Mouse (Mus musculus) layer of hippocampus, adult 18-20 months (tissue): ENCODE measurements around the gene Lsm10. TPM values are rescaled to one million over a fixed set of nuclear protein-coding genes. Genes with fewer than 3 reads are reported as not detected.
A peak's percentile ranks its signal among the peaks of the same experiment; 100 is the strongest.
"Not testable (repeated sequence)": the region's sequence is repeated elsewhere in the genome, so short reads cannot be mapped to it uniquely, and the experiment has no call there.

Experiments used
- DNase-seq, 2 experiments: peaks; one replicate each; pipeline ENCODE4 v3.0.0; 2022; ENCODE audit warnings: low spot score in 2 of 2
- total RNA-seq, 2 experiments: library from RNA; stranded (reverse); gene quantifications; 2 replicates each; pipeline ENCODE4 v1.2.3; 2021

Gene Lsm10
- total RNA-seq, 2 experiments from 2014 or later: 12.7 to 15.6 TPM

DNA sequence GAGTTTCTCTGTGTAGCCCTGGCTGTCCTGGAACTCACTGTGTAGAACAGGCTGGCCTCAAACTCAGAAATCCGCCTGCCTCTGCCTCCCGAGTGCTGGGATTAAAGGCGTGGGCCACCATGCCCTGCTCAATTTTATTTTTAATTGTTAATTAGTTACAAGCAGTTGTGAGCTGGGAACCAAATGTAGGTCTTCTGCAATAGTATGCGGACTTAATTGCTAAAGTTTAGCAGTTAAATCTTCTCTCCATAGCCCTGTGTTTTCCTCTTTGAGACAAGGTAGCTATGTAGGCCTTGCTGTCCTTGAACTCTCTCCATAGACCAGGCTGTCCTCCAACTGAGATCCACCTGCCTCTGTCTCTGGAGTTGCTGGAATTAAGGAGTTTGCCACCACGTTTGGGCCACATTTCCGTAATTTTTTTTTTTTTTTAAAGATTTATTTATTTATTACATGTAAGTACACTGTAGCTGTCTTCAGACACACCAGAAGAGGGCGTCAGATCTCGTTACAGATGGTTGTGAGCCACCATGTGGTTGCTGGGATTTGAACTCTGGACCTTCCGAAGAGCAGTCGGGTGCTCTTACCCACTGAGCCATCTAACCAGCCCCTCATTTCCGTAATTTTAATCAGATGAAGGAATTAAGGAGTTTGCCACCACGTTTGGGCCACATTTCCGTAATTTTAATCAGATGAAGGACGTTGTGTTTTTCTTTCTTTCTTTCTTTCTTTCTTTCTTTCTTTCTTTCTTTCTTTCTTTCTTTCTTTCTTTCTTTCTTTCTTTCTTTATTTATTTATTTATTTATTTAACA, 597 bp upstream of the Lsm10 start:
- DNase-seq: not testable (repeated sequence)

DNA sequence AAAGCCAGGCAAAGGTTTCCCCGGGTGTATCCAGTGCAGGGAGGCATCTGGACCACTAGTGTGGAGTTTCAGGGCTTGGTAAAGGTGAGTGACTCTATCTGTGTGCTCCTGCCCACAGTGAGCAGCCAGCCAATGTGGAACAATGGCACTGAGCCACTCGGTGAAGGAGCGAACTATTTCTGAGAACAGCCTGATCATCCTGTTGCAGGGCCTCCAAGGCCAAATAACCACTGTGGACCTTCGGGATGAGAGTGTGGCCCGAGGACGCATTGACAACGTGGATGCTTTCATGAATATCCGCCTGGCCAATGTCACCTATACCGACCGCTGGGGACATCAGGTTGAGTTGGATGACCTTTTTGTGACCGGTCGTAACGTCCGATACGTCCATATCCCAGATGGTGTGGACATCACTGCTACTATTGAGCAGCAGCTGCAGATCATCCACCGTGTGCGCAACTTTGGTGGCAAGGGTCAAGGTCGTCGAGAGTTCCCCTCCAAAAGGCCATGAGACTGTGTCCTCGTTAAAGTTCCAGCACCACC, 1.4 kb downstream of the Lsm10 start:
- no peak for DNase-seq

DNA sequence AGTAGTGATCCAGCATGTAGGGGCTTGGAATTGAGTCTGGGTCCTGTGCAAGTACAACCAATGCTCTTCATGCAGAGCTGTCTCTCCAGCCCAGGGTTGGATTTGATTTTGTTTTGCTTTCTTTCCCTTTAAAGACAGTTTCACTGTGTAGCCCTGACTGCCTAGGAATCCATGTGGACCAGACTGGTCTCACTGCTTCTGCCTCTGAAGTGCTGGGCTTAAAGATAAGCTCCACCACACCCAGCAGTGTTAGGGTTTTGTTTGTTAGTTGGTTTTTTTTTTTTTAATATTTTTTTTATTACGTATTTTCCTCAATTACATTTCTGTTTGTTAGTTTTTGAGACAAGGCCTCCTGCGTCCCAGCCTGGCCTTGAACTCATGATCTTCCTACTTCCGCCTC, 2.9 kb downstream of the Lsm10 start:
- no peak for DNase-seq

- no peak for DNase-seq
Measured at GRCm38 (mm10) chr4:126100764-126101163, 4.3 kb downstream of the Lsm10 start.

DNA sequence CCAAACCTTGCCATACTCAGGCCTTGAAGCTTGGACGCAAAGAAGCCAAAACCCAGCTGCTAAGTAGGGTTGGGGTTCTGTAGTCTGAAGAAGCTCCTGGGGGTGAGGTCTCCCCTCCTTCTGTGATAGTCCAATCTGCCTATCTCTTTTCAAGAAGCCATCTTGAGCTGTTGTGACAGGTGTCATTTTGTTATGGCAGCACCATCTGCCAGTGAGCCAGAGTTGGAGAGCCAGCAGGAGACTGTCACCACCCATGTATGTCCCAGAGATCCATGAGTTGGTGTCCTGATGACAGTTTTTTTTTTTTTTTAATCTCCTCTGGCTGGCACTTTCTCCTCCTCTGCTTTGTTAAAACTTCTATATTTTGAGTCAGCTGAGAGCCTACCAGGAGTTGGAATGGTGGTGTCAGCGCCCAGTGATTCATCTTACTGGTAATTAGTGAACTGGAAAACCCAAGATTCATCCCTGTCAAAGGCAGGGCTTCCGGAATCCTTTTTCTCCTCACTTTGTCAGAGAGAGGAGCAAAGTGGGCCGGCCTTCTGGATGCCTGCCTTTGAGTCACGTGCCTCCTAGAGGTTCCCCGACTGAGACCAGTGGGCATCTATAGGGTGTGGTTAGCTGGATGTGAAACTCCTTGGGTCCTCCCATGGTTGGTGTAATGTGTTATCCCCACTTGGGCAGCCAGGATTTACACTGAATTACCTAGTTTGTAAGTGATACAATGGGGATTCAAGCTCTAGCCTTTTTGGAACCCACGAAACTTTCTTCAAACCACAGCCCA, 5.8 kb downstream of the Lsm10 start:
- DNase-seq: peak in 1 of 2 experiments; percentile 61

DNA sequence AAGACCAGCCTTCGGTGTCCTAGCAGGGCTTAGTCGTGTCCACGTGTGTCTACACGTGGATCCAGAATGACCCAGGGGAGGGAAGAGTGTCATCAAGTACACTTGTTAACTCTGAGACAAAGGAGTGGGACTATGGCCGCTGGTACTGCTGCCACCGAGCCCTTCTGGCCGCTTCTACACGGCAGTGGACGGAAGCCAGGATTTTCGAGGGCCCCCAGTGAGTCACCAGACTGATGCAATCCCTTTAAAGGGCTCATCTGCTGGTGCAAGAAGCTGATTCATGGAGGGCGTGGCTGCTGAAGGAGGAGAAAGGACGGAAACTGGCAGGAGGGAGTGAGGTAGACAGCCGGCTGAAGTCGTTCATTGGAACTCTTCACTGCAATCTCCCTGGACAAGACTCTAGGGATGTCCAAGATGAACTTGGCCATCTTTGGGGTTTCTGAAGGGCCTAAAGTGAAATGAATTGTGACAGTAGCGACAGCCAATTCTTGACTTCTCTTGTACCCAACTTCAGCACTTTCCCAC, 6.7 kb downstream of the Lsm10 start:
- peak; percentile 72 to 74 for DNase-seq

GRCm38 (mm10) chr4:126103590-126104068, 7.2 kb downstream of the Lsm10 start, which contains the start of gene Stk40:
Gene Stk40 (plus strand): TSS chr4:126103957.
- peak; percentile 95 to 97 for DNase-seq

DNA sequence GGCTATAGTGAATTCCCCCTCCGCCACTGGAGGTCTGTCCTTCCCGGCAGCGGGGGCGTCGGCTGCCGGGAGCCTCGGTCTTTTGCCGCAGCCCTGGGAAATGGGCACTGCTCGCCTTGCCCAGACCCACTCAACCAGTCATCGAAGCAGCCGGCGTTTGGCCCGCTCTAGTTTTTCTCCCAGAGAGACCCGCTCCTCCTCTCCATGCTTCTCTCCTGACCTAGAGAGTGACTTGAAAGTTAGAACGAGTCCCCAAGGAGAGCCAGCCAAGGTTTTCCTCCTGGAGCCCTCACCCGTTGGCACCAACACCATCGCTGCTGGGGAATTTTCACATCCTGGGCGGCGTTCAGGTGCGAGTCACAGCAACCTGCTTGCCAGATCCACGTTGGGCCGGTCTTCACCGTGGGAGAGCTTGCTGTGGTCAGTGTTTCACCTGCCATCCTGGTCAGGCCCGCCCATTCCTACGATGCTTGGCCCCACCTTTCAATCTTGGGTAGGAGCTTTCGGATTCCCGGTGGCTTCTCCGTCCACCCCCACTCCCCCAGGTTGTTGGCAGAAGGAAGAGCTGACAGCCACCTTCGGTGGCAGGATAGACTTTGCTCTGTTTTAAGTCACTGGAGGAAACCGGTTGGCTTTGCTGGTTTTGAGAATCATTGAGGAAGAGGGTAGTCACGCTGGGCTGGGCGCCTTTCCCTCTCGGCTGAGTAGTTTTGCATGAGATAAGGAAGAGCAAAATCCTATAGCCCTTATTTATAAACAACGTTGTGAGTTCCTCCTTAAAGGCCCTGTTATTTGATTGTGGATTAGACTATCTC, 8.0 kb downstream of the Lsm10 start:
- DNase-seq: peak in 1 of 2 experiments; percentile 16

DNA sequence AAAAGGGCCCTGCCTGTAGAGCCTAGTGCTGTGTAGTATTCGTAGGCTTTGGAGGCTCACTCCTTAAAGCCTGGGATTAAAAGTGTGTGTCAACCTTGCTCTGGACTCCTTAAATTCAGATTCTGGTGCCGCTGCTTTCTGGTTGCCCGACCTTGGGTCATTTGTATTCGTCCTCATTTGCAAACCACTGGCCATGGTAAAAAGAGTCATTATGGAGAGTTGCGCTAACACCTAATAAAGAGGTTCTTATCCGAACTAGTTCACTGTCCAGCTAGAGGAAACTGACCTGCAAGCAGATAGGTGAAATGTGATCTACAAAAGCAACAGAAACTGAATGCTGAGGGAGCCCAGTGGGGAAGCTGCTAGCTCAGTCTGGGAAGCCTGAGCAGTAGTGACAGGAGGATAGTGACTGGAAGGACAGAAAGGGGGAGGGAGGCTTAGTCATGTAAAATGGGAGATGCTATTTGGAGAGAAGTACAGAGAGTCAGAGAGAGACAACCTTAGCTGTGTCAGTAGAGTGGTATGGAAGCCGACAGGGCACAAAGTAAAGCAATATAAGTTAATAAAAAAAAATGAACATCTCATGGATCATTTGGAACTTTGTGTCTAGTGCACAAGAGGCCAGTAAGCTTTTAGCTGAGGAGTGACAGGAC, 8.8 kb downstream of the Lsm10 start:
- DNase-seq: no peak

GRCm38 (mm10) chr4:126108061-126108740, 11.8 kb downstream of the Lsm10 start:
- DNase-seq: no peak

DNA sequence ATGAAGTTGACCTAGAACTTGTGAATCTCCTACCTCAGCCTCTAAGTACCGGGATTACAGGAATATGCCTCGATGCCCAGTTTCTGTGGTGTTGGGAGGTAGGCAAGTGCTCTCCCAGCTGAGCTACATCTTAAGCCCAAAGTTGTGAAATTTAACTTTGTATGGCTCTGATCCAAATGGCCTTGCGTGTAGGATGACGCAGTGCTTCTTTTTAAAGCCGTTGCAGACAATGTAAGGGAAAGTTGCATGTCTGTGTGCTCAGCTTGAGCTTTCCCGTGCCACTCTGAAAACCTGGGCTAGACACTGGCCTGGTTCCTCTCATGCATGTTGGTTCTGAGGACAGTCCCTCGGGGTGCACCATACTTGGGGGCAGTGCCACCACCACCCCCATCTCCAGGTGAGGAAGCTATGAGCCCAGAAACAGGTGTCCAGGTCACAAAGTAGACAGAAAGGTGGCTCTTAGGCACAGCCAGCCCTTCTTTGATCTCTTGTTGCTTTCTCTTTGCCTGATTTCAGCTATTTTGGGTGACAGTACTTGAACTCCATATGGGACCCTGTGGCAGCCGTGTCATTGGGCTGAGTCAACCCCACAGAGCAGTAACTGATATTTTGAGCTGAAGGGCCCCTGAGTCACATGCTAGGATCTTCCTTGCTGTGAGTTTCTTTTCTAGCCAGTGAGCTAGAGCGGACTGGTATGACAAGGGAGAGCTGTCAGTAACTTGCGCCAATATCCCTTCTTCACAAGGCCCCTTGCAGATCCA, 13.4 kb downstream of the Lsm10 start:
- DNase-seq: peak in 1 of 2 experiments; percentile 30

GRCm38 (mm10) chr4:126110374-126111152, 14.1 kb downstream of the Lsm10 start:
- DNase-seq: peak; percentile 75 to 87

DNA sequence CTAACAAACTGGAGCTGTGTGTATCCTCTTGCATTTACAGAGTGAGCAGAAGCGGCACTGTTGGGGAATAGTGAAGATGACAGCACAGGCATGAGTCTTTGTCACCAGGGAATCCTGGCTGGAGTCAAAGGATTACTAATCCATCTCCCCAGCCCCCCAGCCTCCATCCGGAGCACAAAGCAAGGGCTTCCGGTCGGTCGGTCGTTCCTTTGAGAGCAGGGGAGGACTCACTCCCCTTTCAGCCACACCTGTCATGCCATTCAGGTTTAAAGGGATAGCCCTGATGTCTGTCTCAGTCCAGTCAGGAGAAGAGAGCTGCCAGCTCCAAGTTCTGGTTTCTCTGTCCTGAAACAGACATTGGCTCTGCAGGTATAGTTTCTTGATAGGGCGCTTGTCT, 14.7 kb downstream of the Lsm10 start:
- DNase-seq: no peak

GRCm38 (mm10) chr4:126113243-126113642, 16.8 kb downstream of the Lsm10 start:
- DNase-seq: no peak

GRCm38 (mm10) chr4:126113943-126114342, 17.5 kb downstream of the Lsm10 start:
- peak in 1 of 2 experiments; percentile 44 for DNase-seq

- no peak for DNase-seq
Measured at GRCm38 (mm10) chr4:126115411-126115810, 19.0 kb downstream of the Lsm10 start.

- DNase-seq: no peak
Measured at GRCm38 (mm10) chr4:126115871-126116521, 19.6 kb downstream of the Lsm10 start.
